Mouse (Mus musculus) testis, postnatal 14 days (tissue): Measurements from ENCODE around the gene Tas2r106.

Experiments used
- DNase-seq: peaks from one replicate; pipeline ENCODE4 v3.0.0; 2021; ENCODE audit warnings: low spot score

The Tas2r106 gene

GRCm38 (mm10) chr6:131678786-131679185 lies at the start of gene Tas2r106:
Tas2r106 (minus strand) TSS chr6:131678886.
- DNase-seq, result no peak

DNA sequence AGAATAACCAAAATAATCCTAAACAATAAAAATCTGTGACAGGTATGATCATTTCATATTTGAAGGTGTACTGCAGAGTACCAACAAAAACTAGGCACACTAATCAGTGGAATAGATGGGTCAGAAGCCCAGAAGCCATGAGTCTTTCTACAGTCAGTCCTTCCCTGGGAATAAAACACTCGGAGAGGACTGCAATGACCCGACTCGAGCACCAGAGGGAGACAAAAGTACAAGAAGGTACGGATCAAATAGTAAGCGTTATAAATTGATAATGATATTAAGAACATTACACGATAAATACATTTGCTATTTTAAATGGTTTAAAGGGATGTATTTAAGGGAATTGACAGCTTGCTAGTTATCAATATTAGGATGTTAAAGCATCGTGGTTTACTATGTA lies 34.1 kb upstream of the Tas2r106 start:
- DNase-seq, result no peak

DNA sequence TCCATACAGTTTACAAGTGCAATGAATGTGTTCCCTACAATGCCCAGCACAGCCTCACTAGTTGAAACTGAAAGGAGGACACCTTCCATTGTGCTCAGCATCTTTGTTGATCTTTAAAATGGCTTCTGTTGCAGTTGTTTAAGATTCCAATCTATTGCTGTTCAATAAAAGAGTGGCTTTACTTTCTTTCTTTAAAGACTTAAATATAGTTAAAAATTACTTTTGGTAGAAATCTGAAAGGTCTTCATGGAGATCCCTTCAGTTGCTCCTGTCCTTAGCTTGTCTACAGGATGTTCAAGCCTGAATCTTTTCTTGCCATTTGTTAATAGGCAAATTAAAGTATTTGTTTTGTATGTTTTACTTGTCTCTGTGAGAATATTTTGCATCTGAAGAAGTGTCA lies 11.3 kb upstream of the Tas2r106 start, which contains the start of gene Tas2r114:
TSS of gene Tas2r114 (minus strand) at position 101 of the 400 bp plus-strand sequence.
- DNase-seq, result no peak

DNA sequence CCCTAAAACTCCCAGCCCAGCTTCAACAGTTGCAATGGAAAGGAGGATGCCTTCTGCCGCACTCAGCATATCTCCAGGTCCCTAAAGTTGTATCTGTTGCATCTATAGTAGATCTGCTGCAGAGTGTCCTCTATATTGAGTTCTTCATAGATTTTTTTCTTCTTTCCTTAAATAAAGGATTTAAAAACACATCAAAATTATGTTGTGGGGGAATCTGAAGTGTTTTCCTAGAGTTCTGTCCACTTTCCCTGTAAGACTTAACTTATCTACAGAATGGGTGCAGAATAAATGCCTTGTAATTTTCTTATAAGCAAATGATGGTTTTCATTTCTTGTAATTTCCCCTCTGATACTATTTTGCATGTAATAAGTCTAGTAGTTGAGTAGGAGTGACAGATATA lies 8.7 kb upstream of the Tas2r106 start, which contains the start of gene Tas2r105:
TSS of gene Tas2r105 (minus strand) at position 101 of the 400 bp plus-strand sequence.
- DNase-seq, result no peak

GRCm38 (mm10) chr6:131685644-131686043 lies 7.0 kb upstream of the Tas2r106 start, which contains the start of gene Tas2r104:
Tas2r104 (minus strand) TSS chr6:131685744.
- no peak for DNase-seq

GRCm38 (mm10) chr6:131660049-131660448 lies 18.6 kb downstream of the Tas2r106 start, which contains the start of gene Tas2r107:
Tas2r107 (minus strand) TSS chr6:131660149.
- no peak for DNase-seq

- DNase-seq, result no peak
These were observed 47.9 kb downstream of the Tas2r106 start, which contains the start of gene Tas2r130 for GRCm38 (mm10) chr6:131630812-131631211. Tas2r130 (minus strand) TSS chr6:131630912.
